Mouse (Mus musculus): ENCODE measurements around the gene Iqcd. TPM values are rescaled to one million over a fixed set of nuclear protein-coding genes. Genes with fewer than 3 reads are reported as not detected.

The Iqcd gene
- polyA plus RNA-seq, 3 experiments from 2014 or later, result 0.91 TPM; not detected in 2

GRCm38 (mm10) chr5:120571056-120571740, 17.6 kb upstream of the Iqcd start:
- no peak for ATAC-seq

GRCm38 (mm10) chr5:120574469-120575063, 14.2 kb upstream of the Iqcd start:
- ATAC-seq, result no peak

- no peak for ATAC-seq
These were observed 12.0 kb upstream of the Iqcd start for GRCm38 (mm10) chr5:120576781-120577301.

DNA sequence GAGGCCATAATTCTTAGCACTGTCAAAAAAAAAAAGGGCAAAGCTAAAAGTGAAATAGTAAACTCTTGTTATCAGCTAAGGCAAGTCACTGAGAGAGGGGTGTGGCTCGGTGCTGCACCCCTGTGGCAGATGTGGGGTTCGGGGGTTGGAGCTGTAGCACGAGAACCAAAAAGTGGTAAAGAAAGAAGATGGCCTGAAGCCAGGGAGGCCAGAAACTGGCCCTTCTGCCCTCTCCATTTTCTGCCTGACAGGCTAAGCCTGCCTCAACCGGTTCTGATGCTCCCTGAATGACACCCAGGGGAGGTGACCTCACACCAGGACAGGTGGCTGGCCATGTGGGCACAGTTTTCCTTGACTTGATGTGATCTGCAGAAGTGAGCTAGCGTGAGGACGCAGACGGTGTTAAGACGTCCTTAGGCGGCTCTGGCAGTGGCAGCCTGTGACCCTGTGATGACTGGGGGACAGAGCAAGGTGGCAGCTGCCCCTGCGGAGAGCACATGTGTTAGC, 10.8 kb upstream of the Iqcd start:
- ATAC-seq, result no peak

DNA sequence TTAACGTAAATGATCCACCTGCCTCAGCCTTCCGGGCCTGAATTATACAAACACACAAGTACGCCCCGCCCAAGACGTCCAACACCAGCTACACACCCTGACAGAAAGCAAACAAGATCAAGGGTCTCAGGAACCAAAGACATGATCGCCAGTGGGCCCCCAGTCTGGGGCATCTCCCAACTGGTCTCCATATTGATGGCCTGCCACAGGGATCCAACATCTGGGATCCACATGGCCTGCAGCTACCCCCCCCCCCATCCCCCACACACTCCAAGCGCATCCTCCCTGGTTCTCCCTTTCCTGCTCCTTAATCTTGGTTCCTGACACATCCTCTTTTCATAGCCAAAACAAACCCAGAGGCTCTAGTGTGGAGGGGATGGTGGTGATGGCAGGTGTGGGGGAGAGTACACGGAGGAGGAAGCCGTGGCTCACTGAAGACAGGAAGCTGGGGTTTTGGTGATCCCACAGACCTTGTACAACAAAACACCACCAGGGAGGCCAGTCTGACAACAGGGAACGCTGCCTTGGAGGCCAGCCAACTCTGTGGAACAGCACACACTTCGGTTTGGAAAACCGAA, 10.2 kb upstream of the Iqcd start:
- peak; percentile 82 for ATAC-seq

- ATAC-seq, result no peak
These were observed 9.5 kb upstream of the Iqcd start for GRCm38 (mm10) chr5:120579211-120579897.

GRCm38 (mm10) chr5:120579898-120580626, 8.8 kb upstream of the Iqcd start:
- no peak for ATAC-seq

DNA sequence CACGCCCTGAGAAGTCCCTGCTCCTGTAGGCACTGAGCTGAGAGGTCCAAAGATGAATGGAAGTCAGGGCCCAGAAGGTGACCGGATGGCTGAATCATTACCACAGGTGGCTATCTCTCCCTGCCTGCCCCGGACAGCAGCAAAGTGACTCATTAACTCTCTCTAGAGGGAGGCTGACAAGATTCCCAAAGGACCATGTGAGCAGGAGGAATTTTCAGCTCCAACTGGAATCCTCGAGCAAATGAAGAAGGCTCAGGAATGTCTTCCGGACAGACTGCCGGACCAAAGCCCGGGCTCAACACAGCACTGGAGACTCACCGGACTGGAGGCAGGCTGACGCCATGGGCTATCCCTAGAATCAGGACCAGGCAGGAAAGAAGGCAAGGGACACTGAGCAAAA, 6.8 kb upstream of the Iqcd start:
- no peak for ATAC-seq

DNA sequence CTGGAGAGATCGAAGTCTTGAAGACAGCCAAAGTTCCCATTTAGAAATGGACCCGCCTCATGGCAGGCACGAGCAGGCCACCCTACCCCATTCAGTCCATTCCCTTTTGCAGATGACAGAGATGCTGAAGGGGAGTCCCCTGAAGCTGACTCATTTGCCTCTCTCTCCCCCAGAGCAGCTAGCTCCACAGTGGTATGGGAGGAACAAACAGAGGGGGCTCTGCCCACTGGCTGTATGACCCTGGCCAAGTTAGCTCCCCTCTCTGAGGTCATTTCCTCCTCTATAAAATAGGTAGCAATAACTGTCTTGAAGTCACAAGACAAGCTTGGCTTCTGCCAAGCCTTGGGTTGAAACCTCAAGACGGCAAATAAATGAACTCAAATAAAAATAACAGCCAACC, 5.3 kb upstream of the Iqcd start:
- peak; percentile 42 for ATAC-seq

- no peak for ATAC-seq
These were observed 3.8 kb upstream of the Iqcd start for GRCm38 (mm10) chr5:120584968-120585367.

DNA sequence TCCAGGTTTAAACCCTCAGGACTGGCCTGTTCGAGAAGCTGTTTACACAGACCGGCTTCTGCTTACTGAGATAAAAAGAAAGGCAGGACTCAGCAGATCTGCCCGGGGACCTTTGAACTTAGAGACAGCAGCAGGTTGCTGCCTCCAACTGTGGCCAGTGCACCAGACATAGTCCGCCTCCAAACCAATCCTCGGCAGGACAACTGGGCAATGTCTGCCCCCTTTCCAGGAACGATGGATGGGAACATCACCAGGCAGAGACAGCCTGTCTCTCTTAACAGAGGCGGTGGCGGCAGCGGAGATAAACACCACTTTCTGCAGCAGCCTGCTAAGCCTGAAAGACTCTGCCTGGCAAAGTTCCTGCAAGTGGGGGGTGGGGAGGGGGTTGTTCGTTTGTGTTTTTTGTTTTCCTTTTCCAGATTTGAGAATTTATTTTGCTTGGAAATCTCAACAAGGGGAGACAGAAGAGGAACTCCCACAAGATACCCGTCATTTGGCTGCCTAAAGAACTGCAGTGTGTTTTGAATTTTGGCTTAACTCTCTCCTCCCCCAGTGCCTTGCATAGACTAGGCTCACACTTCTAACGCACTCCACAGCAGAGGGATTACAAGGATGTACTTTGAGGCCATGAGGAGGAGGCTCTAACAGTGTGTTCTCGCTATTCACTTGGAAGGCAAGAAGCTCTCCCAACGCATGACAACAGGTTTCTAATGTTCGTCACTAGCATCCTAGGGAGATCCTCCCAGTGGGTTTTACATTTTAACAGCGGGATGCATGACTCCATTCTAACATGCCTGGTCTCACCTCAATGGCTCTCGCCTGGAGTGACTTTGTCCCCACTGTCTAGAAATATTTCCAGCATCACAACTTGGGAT, 1.8 kb upstream of the Iqcd start:
- no peak for ATAC-seq

DNA sequence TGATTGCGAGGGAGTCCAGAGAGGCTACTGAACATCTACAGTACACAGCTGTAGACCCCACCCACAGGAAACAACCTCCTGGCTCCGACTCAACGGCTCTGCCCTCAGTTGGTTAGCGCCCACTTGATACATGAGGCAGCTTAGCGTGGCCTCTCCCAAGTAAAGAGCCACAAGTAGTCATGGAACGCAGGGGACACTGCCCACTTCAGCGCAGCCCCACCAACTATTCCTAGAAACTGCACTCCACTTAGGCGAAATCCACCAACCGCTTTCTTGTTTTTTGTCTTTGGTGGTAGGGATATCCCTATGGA, 1.2 kb upstream of the Iqcd start:
- ATAC-seq, result peak; percentile 11

- ATAC-seq, result no peak
These were observed 762 bp upstream of the Iqcd start for GRCm38 (mm10) chr5:120587940-120588568.

- ATAC-seq, result no peak
These were observed 1.7 kb downstream of the Iqcd start for GRCm38 (mm10) chr5:120590356-120591010.

DNA sequence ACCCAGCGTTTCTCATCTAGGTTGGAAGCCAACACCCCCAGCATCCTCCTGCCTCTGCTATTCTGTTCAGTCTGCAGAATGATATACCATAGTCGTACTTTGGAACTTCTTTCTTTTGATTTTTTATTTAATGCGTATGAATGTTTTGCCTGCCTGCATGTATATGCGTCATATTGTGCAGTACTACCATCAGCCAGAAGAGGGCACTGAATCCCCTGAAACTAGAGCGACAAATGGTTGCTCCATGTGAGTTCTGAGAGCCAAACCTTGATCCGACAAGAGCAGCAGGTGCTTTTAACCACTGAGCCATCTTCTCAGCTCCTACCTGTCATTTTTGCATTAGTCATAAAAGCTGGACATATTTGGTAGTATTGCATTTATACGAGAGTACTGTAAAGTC, 3.3 kb downstream of the Iqcd start:
- no peak for ATAC-seq

GRCm38 (mm10) chr5:120594485-120594884, 5.7 kb downstream of the Iqcd start:
- ATAC-seq, result no peak

GRCm38 (mm10) chr5:120599625-120600024, 10.8 kb downstream of the Iqcd start:
- ATAC-seq, result no peak

GRCm38 (mm10) chr5:120600946-120601668, 12.3 kb downstream of the Iqcd start:
- ATAC-seq, result no peak

DNA sequence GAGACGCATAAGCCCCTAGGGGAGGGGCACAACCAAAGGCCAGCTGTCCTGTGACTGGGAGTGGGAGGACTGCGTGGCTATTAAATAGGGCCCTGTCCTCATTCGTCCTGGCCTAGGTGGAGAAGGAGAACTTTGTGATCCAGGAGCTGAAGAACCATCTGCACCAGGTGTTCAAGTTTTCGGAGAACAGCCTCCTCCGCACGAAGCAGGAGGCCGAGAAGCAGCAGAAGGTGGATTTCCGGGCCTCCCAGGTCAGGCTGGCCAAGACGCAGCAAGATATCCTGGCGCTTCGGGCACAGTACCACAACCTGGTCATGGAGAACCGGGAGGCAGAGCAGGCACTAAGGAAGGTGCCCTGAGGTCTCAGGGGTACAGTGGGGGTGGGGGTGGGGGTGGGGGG, 13.4 kb downstream of the Iqcd start:
- no peak for ATAC-seq

DNA sequence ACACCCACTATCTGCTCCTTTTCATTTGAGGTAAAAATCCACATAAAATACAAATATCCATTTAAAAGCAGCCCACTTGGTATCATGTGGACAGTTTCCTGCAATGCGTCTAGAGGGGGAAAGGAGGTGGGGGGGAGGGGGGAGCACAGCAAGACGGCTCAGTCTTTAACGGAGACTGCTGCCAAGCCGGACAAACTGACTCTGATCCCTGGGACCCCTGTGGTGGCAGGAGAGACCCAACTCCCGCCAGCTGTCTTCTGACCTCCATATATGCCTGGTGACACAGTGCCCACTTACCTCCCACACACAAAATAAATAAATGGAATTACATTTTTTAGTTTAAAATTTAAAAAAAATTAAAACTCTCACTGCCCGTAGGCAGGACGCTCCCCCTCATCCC, 14.7 kb downstream of the Iqcd start:
- no peak for ATAC-seq

Measured in inflammation-experienced regulatory T-cells, adult 6 months (primary cell).